Mouse (Mus musculus): ENCODE data around the gene Cog5. TPM values are rescaled to one million over a fixed set of nuclear protein-coding genes. Genes with fewer than 3 reads are reported as not detected.
A peak's percentile ranks its signal among the peaks of the same experiment; 100 is the strongest.

The Cog5 gene
- total and polyA plus RNA-seq, 3 experiments, result 34.8 to 42.7 (median 39.3) TPM

GRCm38 (mm10) chr12:31754465-31754864, 99.8 kb downstream of the Cog5 start:
- dilution Hi-C loops (cut with MboI; ENCODE audit: extremely low pct_ligation_motif_present, extremely low pct_unique_long_range_greater_than_20kb, low sequenced_read_pairs) (no loop called here), in situ Hi-C loops (cut with MboI; ENCODE audit: low pct_ligation_motif_present, low pct_unique_long_range_greater_than_20kb, low sequenced_read_pairs) (no loop called here)
- H3K4me1 ChIP-seq (ENCODE audit: control insufficient read depth in 1 of 2, insufficient read depth in 2 of 2), result peaks cover 0 to 13% of the 10 kb centered on the region in 2 experiments; a peak in 2 of 4 replicates
- no peaks in the 10 kb centered on the region for H3K9me3 ChIP-seq (replicated peaks; ENCODE audit: low read length)
- DNase-seq (ENCODE audit: extremely low read depth), result no peak
- no peak for TF ChIP-seq TCF12 (IDR thresholded peaks at IDR 0.05; ENCODE audit: low read depth, low read length)
- TF ChIP-seq POLR2A (IDR thresholded peaks at IDR 0.05; ENCODE audit: low read depth, low read length), result no peak
- no peak for TF ChIP-seq CTCF (conservative IDR thresholded peaks at IDR 0.05 in 1 of 2, IDR thresholded peaks at IDR 0.05 in 1 of 2; ENCODE audit: low read depth in 2 of 2, low read length in 2 of 2)
- H3K4me2 ChIP-seq (ENCODE audit: insufficient read depth, low read depth, poor library complexity, severe bottlenecking), result no peak overlapping the region
- no peaks in the 10 kb centered on the region for H3K79me2 ChIP-seq (replicated peaks; ENCODE audit: control insufficient read depth, extremely low read depth, insufficient read depth, poor library complexity, severe bottlenecking)
- H3K9ac ChIP-seq (ENCODE audit: insufficient read depth, low read depth), result no peak overlapping the region
- no peaks in the 10 kb centered on the region for H3K27me3 ChIP-seq (replicated peaks)
- H3K27ac ChIP-seq (ENCODE audit: insufficient read depth, low read depth), result no peak overlapping the region
- H3K4me3 ChIP-seq (replicated peaks in 1 of 3; ENCODE audit: low read depth in 2 of 3, low read length in 2 of 3, poor library complexity in 1 of 3), result no peak overlapping the region
- peaks cover 0 to 2% of the 10 kb centered on the region in 2 experiments for H3K36me3 ChIP-seq (replicated peaks in 1 of 2; ENCODE audit: control insufficient read depth in 1 of 2, insufficient read depth in 1 of 2, low read length in 1 of 2)

DNA sequence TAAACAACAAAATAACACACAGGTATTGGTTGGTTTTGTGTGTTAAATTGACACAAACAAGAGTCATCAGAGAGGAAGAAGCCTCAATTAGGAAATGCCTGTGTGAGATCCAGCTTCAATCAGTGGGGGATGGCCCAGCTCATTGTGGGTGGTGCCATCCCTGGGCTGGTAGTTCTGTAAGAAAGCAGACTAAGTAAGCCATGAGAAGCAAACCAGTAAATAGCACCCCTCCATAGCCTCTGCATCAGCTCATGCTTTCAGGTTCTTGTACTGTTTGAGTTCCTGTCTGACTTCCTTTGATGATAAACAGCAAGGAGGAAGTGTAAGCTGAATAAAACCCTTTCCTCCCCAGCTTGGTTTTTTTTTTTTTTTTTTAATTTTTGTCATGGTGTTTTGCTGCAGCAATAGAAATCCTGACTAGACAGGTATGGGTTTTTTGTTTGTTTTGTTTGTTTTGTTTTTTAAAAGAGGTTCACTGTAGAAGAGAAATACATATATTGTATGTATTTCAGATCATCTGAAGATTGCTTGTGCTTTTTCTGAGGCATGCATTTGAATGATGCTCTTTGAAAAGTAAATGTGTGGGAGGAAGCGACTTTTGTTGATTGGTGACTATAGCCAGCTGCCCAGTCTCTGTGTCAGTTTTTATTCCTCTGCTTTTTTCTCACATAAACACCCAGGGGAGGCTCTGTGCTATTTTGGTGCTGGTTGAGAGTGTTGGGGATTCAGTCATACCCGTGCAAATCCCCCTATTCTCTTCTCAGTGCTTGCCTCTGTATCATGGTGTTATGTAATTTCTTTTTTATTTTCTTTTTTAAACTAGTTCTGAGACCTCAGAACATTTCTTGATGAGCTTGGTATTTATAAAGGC, 101.5 kb downstream of the Cog5 start:
- no peak overlapping the region for H3K27ac ChIP-seq (ENCODE audit: insufficient read depth, low read depth)

DNA sequence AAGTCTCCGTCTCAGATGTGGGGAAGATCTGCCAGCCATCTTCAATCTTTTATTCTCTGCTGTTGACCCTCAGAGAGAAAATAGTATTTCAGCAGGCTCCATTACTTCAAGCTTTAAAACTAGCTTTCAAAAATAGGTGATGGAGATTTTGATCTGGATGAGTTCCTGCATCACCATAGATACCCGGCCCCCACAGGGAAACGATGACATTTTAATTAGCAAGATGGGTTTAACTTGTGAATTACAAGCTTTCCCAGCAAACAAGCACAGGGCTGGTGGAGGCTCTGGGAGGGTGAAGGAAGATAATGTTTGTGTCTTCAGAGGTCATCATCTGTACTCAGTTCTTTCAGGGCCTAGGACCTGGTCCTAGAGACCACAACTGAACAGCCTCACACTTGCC, 118.9 kb downstream of the Cog5 start:
- H3K4me2 ChIP-seq (ENCODE audit: insufficient read depth, low read depth, poor library complexity, severe bottlenecking), result no peak overlapping the region
- dilution Hi-C loops (cut with MboI; ENCODE audit: extremely low pct_ligation_motif_present, extremely low pct_unique_long_range_greater_than_20kb, low sequenced_read_pairs) (no loop called here), in situ Hi-C loops (cut with MboI; ENCODE audit: low pct_ligation_motif_present, low pct_unique_long_range_greater_than_20kb, low sequenced_read_pairs) (no loop called here)
- no peaks in the 10 kb centered on the region for H3K9me3 ChIP-seq (replicated peaks; ENCODE audit: low read length)
- H3K79me2 ChIP-seq (replicated peaks; ENCODE audit: control insufficient read depth, extremely low read depth, insufficient read depth, poor library complexity, severe bottlenecking), result no peaks in the 10 kb centered on the region
- no peak overlapping the region for H3K27ac ChIP-seq (ENCODE audit: insufficient read depth, low read depth)
- no peak overlapping the region for H3K4me3 ChIP-seq (replicated peaks in 1 of 3; ENCODE audit: low read depth in 2 of 3, low read length in 2 of 3, poor library complexity in 1 of 3)
- no peak for DNase-seq (ENCODE audit: extremely low read depth)
- H3K36me3 ChIP-seq (replicated peaks in 1 of 2; ENCODE audit: control insufficient read depth in 1 of 2, insufficient read depth in 1 of 2, low read length in 1 of 2), result peaks cover 0 to 8% of the 10 kb centered on the region in 2 experiments
- H3K9ac ChIP-seq (ENCODE audit: insufficient read depth, low read depth), result no peak overlapping the region
- H3K27me3 ChIP-seq (replicated peaks), result no peaks in the 10 kb centered on the region
- H3K4me1 ChIP-seq (ENCODE audit: control insufficient read depth in 1 of 2, insufficient read depth in 2 of 2), result no peaks in the 10 kb centered on the region
- no peak for TF ChIP-seq SIN3A (IDR thresholded peaks at IDR 0.05; ENCODE audit: low read length)
- no peak for TF ChIP-seq ETS1 (conservative IDR thresholded peaks at IDR 0.05; ENCODE audit: low read depth, low read length)

More for the DNA sequence above, 101.5 kb downstream of the Cog5 start:
- DNase-seq (ENCODE audit: extremely low read depth), result peak; percentile 19
- Histone ChIP-seq H3K4me2 (ENCODE audit: insufficient read depth, low read depth, poor library complexity, severe bottlenecking) (no peak overlapping the region), H3K4me1 (ENCODE audit: control insufficient read depth in 1 of 2, insufficient read depth in 2 of 2) (peaks cover 0 to 13% of the 10 kb centered on the region in 2 experiments; a peak in 2 of 4 replicates), H3K4me3 (replicated peaks in 1 of 3; ENCODE audit: low read depth in 2 of 3, low read length in 2 of 3, poor library complexity in 1 of 3) (no peak overlapping the region), H3K79me2 (replicated peaks; ENCODE audit: control insufficient read depth, extremely low read depth, insufficient read depth, poor library complexity, severe bottlenecking) (no peaks in the 10 kb centered on the region), H3K9ac (ENCODE audit: insufficient read depth, low read depth) (no peak overlapping the region), H3K27me3 (replicated peaks) (no peaks in the 10 kb centered on the region), H3K36me3 (replicated peaks in 1 of 2; ENCODE audit: control insufficient read depth in 1 of 2, insufficient read depth in 1 of 2, low read length in 1 of 2) (peaks cover 0 to 2% of the 10 kb centered on the region in 2 experiments), H3K9me3 (replicated peaks; ENCODE audit: low read length) (no peaks in the 10 kb centered on the region)
- dilution Hi-C loops (cut with MboI; ENCODE audit: extremely low pct_ligation_motif_present, extremely low pct_unique_long_range_greater_than_20kb, low sequenced_read_pairs), result no loop called here
- in situ Hi-C loops (cut with MboI; ENCODE audit: low pct_ligation_motif_present, low pct_unique_long_range_greater_than_20kb, low sequenced_read_pairs), result no loop called here
- TF ChIP-seq MYC (IDR thresholded peaks at IDR 0.05; ENCODE audit: low read depth, low read length) (no peak), ZNF384 (IDR thresholded peaks at IDR 0.05; ENCODE audit: low read depth, low read length) (peak; percentile 42; the same call in 1 of the 2 replicates)

Measured in CH12.LX (cell line).